Mouse (Mus musculus): Measurements from ENCODE around the gene Pcdh17. TPM values are rescaled to one million over a fixed set of nuclear protein-coding genes. Genes with fewer than 3 reads are reported as not detected.
A peak's percentile ranks its signal among the peaks of the same experiment; 100 is the strongest.

The Pcdh17 gene
- under 0.01 TPM in 1 of 2 replicates, not detected in the other for total RNA-seq (2017)

GRCm38 (mm10) chr14:84443288-84443686 is at the start of gene Pcdh17:
TSS of gene Pcdh17 (plus strand) at chr14:84443563.
- 0 out of 2 replicates have a peak, but pooled peaks have one; percentile 31 for ATAC-seq (ENCODE audit: extremely low read depth, insufficient number of reproducible peaks, low FRiP score, poor library complexity, severe bottlenecking)

GRCm38 (mm10) chr14:84397137-84397536 is 46.2 kb upstream of the Pcdh17 start:
- no peak for ATAC-seq (ENCODE audit: extremely low read depth, insufficient number of reproducible peaks, low FRiP score, poor library complexity, severe bottlenecking)

GRCm38 (mm10) chr14:84424736-84425135 is 18.6 kb upstream of the Pcdh17 start:
- no peak for ATAC-seq (ENCODE audit: extremely low read depth, insufficient number of reproducible peaks, low FRiP score, poor library complexity, severe bottlenecking)

- no peak for ATAC-seq (ENCODE audit: extremely low read depth, insufficient number of reproducible peaks, low FRiP score, poor library complexity, severe bottlenecking)
Measured at GRCm38 (mm10) chr14:84426616-84427015, 16.7 kb upstream of the Pcdh17 start.

- ATAC-seq (ENCODE audit: extremely low read depth, insufficient number of reproducible peaks, low FRiP score, poor library complexity, severe bottlenecking), result no peak
Measured at GRCm38 (mm10) chr14:84438066-84438770, 5.1 kb upstream of the Pcdh17 start.

GRCm38 (mm10) chr14:84440903-84441302 is 2.5 kb upstream of the Pcdh17 start:
- no peak for ATAC-seq (ENCODE audit: extremely low read depth, insufficient number of reproducible peaks, low FRiP score, poor library complexity, severe bottlenecking)

- no peak for ATAC-seq (ENCODE audit: extremely low read depth, insufficient number of reproducible peaks, low FRiP score, poor library complexity, severe bottlenecking)
Measured at GRCm38 (mm10) chr14:84442528-84443287, 655 bp upstream of the Pcdh17 start.

- no peak for ATAC-seq (ENCODE audit: extremely low read depth, insufficient number of reproducible peaks, low FRiP score, poor library complexity, severe bottlenecking)
Measured at GRCm38 (mm10) chr14:84443761-84444160, 398 bp downstream of the Pcdh17 start.

- no peak for ATAC-seq (ENCODE audit: extremely low read depth, insufficient number of reproducible peaks, low FRiP score, poor library complexity, severe bottlenecking)
Measured at GRCm38 (mm10) chr14:84444276-84444662, 906 bp downstream of the Pcdh17 start.

- no peak for ATAC-seq (ENCODE audit: extremely low read depth, insufficient number of reproducible peaks, low FRiP score, poor library complexity, severe bottlenecking)
Measured at GRCm38 (mm10) chr14:84444663-84445502, 1.5 kb downstream of the Pcdh17 start.

- no peak for ATAC-seq (ENCODE audit: extremely low read depth, insufficient number of reproducible peaks, low FRiP score, poor library complexity, severe bottlenecking)
Measured at GRCm38 (mm10) chr14:84445503-84446410, 2.4 kb downstream of the Pcdh17 start.

GRCm38 (mm10) chr14:84446411-84446915 is 3.1 kb downstream of the Pcdh17 start:
- ATAC-seq (ENCODE audit: extremely low read depth, insufficient number of reproducible peaks, low FRiP score, poor library complexity, severe bottlenecking), result no peak

- ATAC-seq (ENCODE audit: extremely low read depth, insufficient number of reproducible peaks, low FRiP score, poor library complexity, severe bottlenecking), result no peak
Measured at GRCm38 (mm10) chr14:84446941-84447641, 3.7 kb downstream of the Pcdh17 start.

GRCm38 (mm10) chr14:84447661-84448380 is 4.5 kb downstream of the Pcdh17 start:
- ATAC-seq (ENCODE audit: extremely low read depth, insufficient number of reproducible peaks, low FRiP score, poor library complexity, severe bottlenecking), result no peak

GRCm38 (mm10) chr14:84448381-84448771 is 5.0 kb downstream of the Pcdh17 start:
- ATAC-seq (ENCODE audit: extremely low read depth, insufficient number of reproducible peaks, low FRiP score, poor library complexity, severe bottlenecking), result no peak

- no peak for ATAC-seq (ENCODE audit: extremely low read depth, insufficient number of reproducible peaks, low FRiP score, poor library complexity, severe bottlenecking)
Measured at GRCm38 (mm10) chr14:84454074-84454845, 10.9 kb downstream of the Pcdh17 start.
